Mouse (Mus musculus) myocyte (in vitro differentiated cells): Measurements from ENCODE around the gene Tent5b. TPM values are rescaled to one million over a fixed set of nuclear protein-coding genes. Genes with fewer than 3 reads are reported as not detected.
"Not testable (repeated sequence)": the region's sequence is repeated elsewhere in the genome, so short reads cannot be mapped to it uniquely, and the experiment has no call there.

Source experiments
- H3K27me3 ChIP-seq: one replicate; pipeline ENCODE4 v1.6.1; 2011; ENCODE audit not compliant: control insufficient read depth, insufficient read depth, insufficient read length
- H3K36me3 ChIP-seq: one replicate; pipeline ENCODE4 v1.6.1; 2011; ENCODE audit not compliant: control insufficient read depth, insufficient read depth
- H3K4me2 ChIP-seq: one replicate; pipeline ENCODE4 v1.6.1; 2011; ENCODE audit warnings: low read depth, control low read depth
- H3K4me3 ChIP-seq: one replicate; pipeline ENCODE4 v1.5.1; 2011; ENCODE audit warnings: mild to moderate bottlenecking, control low read depth, moderate library complexity
- H3K79me2 ChIP-seq: one replicate; pipeline ENCODE4 v1.6.1; 2011; ENCODE audit not compliant: control insufficient read depth, insufficient read depth
- H3ac ChIP-seq: one replicate; pipeline ENCODE4 v1.6.1; 2011; ENCODE audit not compliant: control insufficient read depth, insufficient read length
- CEBPB ChIP-seq: IDR thresholded peaks from 2 replicates; pipeline ENCODE4 v1.6.1; 2011; ENCODE audit warnings: mild to moderate bottlenecking, moderate library complexity; ENCODE audit not compliant: poor library complexity, insufficient read depth, severe bottlenecking
- E2F4 ChIP-seq: IDR thresholded peaks from one replicate; pipeline ENCODE4 v1.6.1; 2011; ENCODE audit warnings: mild to moderate bottlenecking, control low read depth, moderate library complexity; ENCODE audit not compliant: insufficient read depth
- MAX ChIP-seq: IDR thresholded peaks from one replicate; pipeline ENCODE4 v1.6.1; 2011; ENCODE audit warnings: low read depth, mild to moderate bottlenecking, control low read depth
- MYOD1 ChIP-seq, 3 experiments: IDR thresholded peaks; one replicate each; pipeline ENCODE4 v1.6.1; 2011; ENCODE audit warnings: control low read depth in 2 of 3, low read depth in 2 of 3, mild to moderate bottlenecking in 2 of 3, moderate library complexity in 1 of 3; ENCODE audit not compliant: insufficient read length in 2 of 3, control insufficient read depth in 1 of 3
- MYOG ChIP-seq, 3 experiments: IDR thresholded peaks; one replicate each; pipeline ENCODE4 v1.6.1; 2011; ENCODE audit warnings: control low read depth in 2 of 3, low read depth in 2 of 3, mild to moderate bottlenecking in 2 of 3; ENCODE audit not compliant: insufficient read length in 2 of 3, control insufficient read depth in 1 of 3, insufficient read depth in 1 of 3
- POLR2A ChIP-seq: IDR thresholded peaks from one replicate; pipeline ENCODE4 v1.6.1; 2011; ENCODE audit warnings: low read depth, mild to moderate bottlenecking, control low read depth, moderate library complexity; ENCODE audit not compliant: insufficient read length
- POLR2AphosphoS2 ChIP-seq: IDR thresholded peaks from one replicate; pipeline ENCODE4 v1.6.1; 2011; ENCODE audit warnings: low read depth, control low read depth; ENCODE audit not compliant: insufficient read length
- REST ChIP-seq: IDR thresholded peaks from one replicate; pipeline ENCODE4 v1.6.1; 2011; ENCODE audit warnings: mild to moderate bottlenecking, control low read depth, moderate library complexity; ENCODE audit not compliant: insufficient read depth, insufficient read length
- SRF ChIP-seq: IDR thresholded peaks from one replicate; pipeline ENCODE4 v1.6.1; 2011; ENCODE audit warnings: low read depth; ENCODE audit not compliant: control insufficient read depth, insufficient read length
- TCF12 ChIP-seq: IDR thresholded peaks from one replicate; pipeline ENCODE4 v1.6.1; 2011; ENCODE audit warnings: mild to moderate bottlenecking, control low read depth; ENCODE audit not compliant: poor library complexity, insufficient read depth, severe bottlenecking
- TCF3 ChIP-seq: IDR thresholded peaks from one replicate; pipeline ENCODE4 v1.6.1; 2011; ENCODE audit warnings: low read depth, control low read depth; ENCODE audit not compliant: insufficient read length
- USF1 ChIP-seq: IDR thresholded peaks from one replicate; pipeline ENCODE4 v1.6.1; 2011; ENCODE audit warnings: low read depth, mild to moderate bottlenecking, control low read depth, moderate library complexity
- polyA plus RNA-seq: library from polyadenylated mRNA; unstranded; fragments of >200 nt; fragmentation: generic; extraction: Trizol; gene quantifications from one replicate; pipeline ENCODE4 v1.2.1, GENCODE M21; 2012; ENCODE audit warnings: missing spikeins

Tent5b gene
- polyA plus RNA-seq, 1 experiment: 3.3 TPM

- H3K79me2 ChIP-seq: no peaks in the 10 kb centered on the region
- no peaks in the 10 kb centered on the region for H3K36me3 ChIP-seq
- H3K27me3 ChIP-seq: peaks cover 27% of the 10 kb centered on the region
- no peak overlapping the region for H3K4me3 ChIP-seq
- no peak overlapping the region for H3ac ChIP-seq
- no peak overlapping the region for H3K4me2 ChIP-seq
- TF ChIP-seq MYOD1 (IDR thresholded peaks at IDR 0.05; ENCODE audit: control insufficient read depth in 1 of 3, insufficient read length in 2 of 3, low read depth in 2 of 3) (no peak), MYOG (IDR thresholded peaks at IDR 0.05; ENCODE audit: control insufficient read depth in 1 of 3, insufficient read depth in 1 of 3, insufficient read length in 2 of 3, low read depth in 2 of 3) (no peak), POLR2AphosphoS2 (no peak), MAX (no peak), CEBPB (no peak), TCF3 (no peak), REST (no peak), TCF12 (no peak), POLR2A (no peak), E2F4 (no peak), SRF (no peak), USF1 (no peak)
These were observed 24.4 kb downstream of the Tent5b start for GRCm38 (mm10) chr4:133504300-133504699.

- no peaks in the 10 kb centered on the region for H3K36me3 ChIP-seq
- H3K79me2 ChIP-seq: no peaks in the 10 kb centered on the region
- peaks cover 24% of the 10 kb centered on the region for H3K27me3 ChIP-seq
- TF ChIP-seq REST (no peak), TCF3 (no peak), POLR2A (no peak), TCF12 (no peak), E2F4 (no peak), USF1 (no peak), SRF (no peak), MAX (no peak), MYOD1 (IDR thresholded peaks at IDR 0.05; ENCODE audit: control insufficient read depth in 1 of 3, insufficient read length in 2 of 3, low read depth in 2 of 3) (no peak), MYOG (IDR thresholded peaks at IDR 0.05; ENCODE audit: control insufficient read depth in 1 of 3, insufficient read depth in 1 of 3, insufficient read length in 2 of 3, low read depth in 2 of 3) (no peak), CEBPB (no peak), POLR2AphosphoS2 (no peak)
- no peak overlapping the region for H3K4me3 ChIP-seq
- no peak overlapping the region for H3ac ChIP-seq
- H3K4me2 ChIP-seq: no peak overlapping the region
These were observed 25.0 kb downstream of the Tent5b start for GRCm38 (mm10) chr4:133504755-133505485.

- H3K4me2 ChIP-seq: no peak overlapping the region
- no peaks in the 10 kb centered on the region for H3K36me3 ChIP-seq
- H3K79me2 ChIP-seq: no peaks in the 10 kb centered on the region
- peaks cover 11% of the 10 kb centered on the region for H3K27me3 ChIP-seq
- TF ChIP-seq TCF3 (no peak), TCF12 (no peak), MYOD1 (IDR thresholded peaks at IDR 0.05; ENCODE audit: control insufficient read depth in 1 of 3, insufficient read length in 2 of 3, low read depth in 2 of 3) (no peak), POLR2A (no peak), MYOG (IDR thresholded peaks at IDR 0.05; ENCODE audit: control insufficient read depth in 1 of 3, insufficient read depth in 1 of 3, insufficient read length in 2 of 3, low read depth in 2 of 3) (peak in 1 of 3 experiments; percentile 23)
- no peak overlapping the region for H3K4me3 ChIP-seq
- no peak overlapping the region for H3ac ChIP-seq
These were observed 26.6 kb downstream of the Tent5b start for GRCm38 (mm10) chr4:133506573-133506972.

- Histone ChIP-seq H3K4me3 (no peak overlapping the region), H3K27me3 (peaks cover 6% of the 10 kb centered on the region), H3K36me3 (no peaks in the 10 kb centered on the region), H3K79me2 (no peaks in the 10 kb centered on the region), H3K4me2 (no peak overlapping the region), H3ac (no peak overlapping the region)
- no peak for TF ChIP-seq MAX
- TF ChIP-seq CEBPB: no peak
- TF ChIP-seq E2F4: no peak
- TF ChIP-seq TCF3: no peak
- TF ChIP-seq TCF12: no peak
- TF ChIP-seq REST: no peak
- TF ChIP-seq POLR2AphosphoS2: no peak
- peak in 1 of 3 experiments; percentile 18 for TF ChIP-seq MYOD1 (IDR thresholded peaks at IDR 0.05; ENCODE audit: control insufficient read depth in 1 of 3, insufficient read length in 2 of 3, low read depth in 2 of 3)
- peak in 1 of 3 experiments; percentile 30 for TF ChIP-seq MYOG (IDR thresholded peaks at IDR 0.05; ENCODE audit: control insufficient read depth in 1 of 3, insufficient read depth in 1 of 3, insufficient read length in 2 of 3, low read depth in 2 of 3)
- no peak for TF ChIP-seq POLR2A
- no peak for TF ChIP-seq SRF
- no peak for TF ChIP-seq USF1
These were observed 29.1 kb downstream of the Tent5b start for GRCm38 (mm10) chr4:133508990-133509389.

GRCm38 (mm10) chr4:133511050-133511449, 31.1 kb downstream of the Tent5b start:
- Histone ChIP-seq H3K4me2 (no peak overlapping the region), H3K79me2 (no peaks in the 10 kb centered on the region), H3K36me3 (no peaks in the 10 kb centered on the region), H3K4me3 (no peak overlapping the region), H3ac (no peak overlapping the region), H3K27me3 (no peaks in the 10 kb centered on the region)
- TF ChIP-seq MAX (no peak), MYOG (IDR thresholded peaks at IDR 0.05; ENCODE audit: control insufficient read depth in 1 of 3, insufficient read depth in 1 of 3, insufficient read length in 2 of 3, low read depth in 2 of 3) (no peak), TCF12 (no peak), USF1 (no peak), POLR2AphosphoS2 (no peak), REST (no peak), E2F4 (no peak), SRF (no peak), CEBPB (no peak), TCF3 (no peak)

GRCm38 (mm10) chr4:133512511-133512910, 32.6 kb downstream of the Tent5b start:
- not testable (repeated sequence) for H3K36me3 ChIP-seq, H3K79me2 ChIP-seq, H3K27me3 ChIP-seq, H3K4me3 ChIP-seq, H3ac ChIP-seq
- peak overlapping the region; percentile 51 for H3K4me2 ChIP-seq
